Mouse (Mus musculus): Measurements from ENCODE around the gene Casp8. TPM values are rescaled to one million over a fixed set of nuclear protein-coding genes. Genes with fewer than 3 reads are reported as not detected.
"Not testable (repeated sequence)": the region's sequence is repeated elsewhere in the genome, so short reads cannot be mapped to it uniquely, and the experiment has no call there.

The Casp8 gene
- polyA plus RNA-seq, 1 experiment from 2014 or later = 15.5 TPM

DNA sequence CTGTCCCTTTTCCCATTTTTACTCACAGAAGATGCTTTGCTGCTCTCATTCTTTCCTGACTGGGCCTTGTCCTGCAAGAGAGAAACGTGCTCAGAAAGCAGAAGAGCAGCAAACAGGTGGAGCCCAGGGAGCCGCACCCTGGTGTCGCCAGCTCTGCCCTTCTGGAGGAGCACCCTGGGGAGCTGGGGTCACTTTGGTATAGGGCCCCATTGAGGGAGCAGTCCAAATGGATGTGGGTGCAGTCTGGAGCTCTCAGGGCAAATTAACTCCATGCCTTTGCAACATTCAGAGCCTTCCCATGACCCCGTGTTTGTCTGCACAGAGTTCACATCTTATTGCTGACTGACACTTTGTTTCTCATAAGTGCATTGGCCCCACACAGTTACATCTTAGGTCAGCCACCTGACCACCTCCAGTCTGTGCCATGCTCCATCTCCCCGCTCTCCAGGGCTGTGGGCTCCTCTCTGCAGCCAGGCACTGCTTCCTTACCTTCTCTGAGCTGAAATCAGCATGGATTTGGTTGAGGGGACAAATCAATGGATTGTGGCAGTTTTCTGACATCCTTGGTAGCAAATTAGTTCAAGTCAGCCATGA is 95.6 kb downstream of the Casp8 start:
- H3K36me3 ChIP-seq (replicated peaks; ENCODE audit: control insufficient read depth, insufficient read depth, low read depth, low read length); H3K4me3 ChIP-seq (ENCODE audit: low read depth, low read length); ATAC-seq (replicated peaks; ENCODE audit: insufficient number of reproducible peaks, low FRiP score, low TSS enrichment, low read depth); H3K27ac ChIP-seq (replicated peaks; ENCODE audit: low read depth, low read length); H3K9ac ChIP-seq (replicated peaks; ENCODE audit: low read length); H3K4me2 ChIP-seq (ENCODE audit: low read depth, low read length); H3K4me1 ChIP-seq (ENCODE audit: control insufficient read depth, insufficient read depth, low read length); H3K27me3 ChIP-seq (ENCODE audit: control insufficient read depth, insufficient read depth, low read length); DNase-seq (ENCODE audit: low spot score); H3K9me3 ChIP-seq (replicated peaks; ENCODE audit: control insufficient read depth, low read length): not testable (repeated sequence)
- 67% methylated on average over 4 of the region's 5 CpGs for WGBS

DNA sequence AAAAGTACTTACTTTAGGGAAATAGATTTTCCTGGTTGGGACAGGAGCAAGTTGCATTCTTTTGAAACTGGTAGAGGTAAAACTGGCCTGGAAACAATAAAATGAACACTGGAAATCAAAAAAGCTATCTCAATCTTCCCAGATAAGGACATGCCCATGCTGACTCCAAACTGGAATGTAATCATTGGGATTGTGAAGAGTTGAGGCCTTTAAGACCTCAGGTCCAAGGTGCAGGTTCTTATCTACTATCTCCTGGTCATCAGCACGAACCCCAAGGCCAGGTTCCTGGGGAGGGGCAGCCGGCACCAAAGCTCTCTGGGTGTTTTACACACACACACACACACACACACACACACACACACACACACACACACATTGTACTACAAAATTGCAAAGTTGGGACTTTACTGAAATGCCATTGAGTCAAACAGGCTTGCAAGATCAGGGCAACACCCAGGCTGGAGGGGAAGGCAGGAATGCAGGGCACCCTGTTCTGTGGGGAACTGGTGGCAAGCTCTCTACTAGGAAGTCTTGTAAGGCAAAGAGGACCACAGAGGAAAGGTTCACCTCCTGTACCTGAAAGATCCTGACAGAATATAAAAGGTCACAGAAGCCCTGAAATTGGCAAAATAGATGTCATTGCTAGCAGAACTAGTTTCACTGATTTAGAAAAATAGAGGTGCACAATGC is 96.5 kb downstream of the Casp8 start:
- not testable (repeated sequence) for H3K9ac ChIP-seq (replicated peaks; ENCODE audit: low read length); H3K4me1 ChIP-seq (ENCODE audit: control insufficient read depth, insufficient read depth, low read length); H3K36me3 ChIP-seq (replicated peaks; ENCODE audit: control insufficient read depth, insufficient read depth, low read depth, low read length); H3K4me2 ChIP-seq (ENCODE audit: low read depth, low read length); H3K27ac ChIP-seq (replicated peaks; ENCODE audit: low read depth, low read length); H3K27me3 ChIP-seq (ENCODE audit: control insufficient read depth, insufficient read depth, low read length); H3K4me3 ChIP-seq (ENCODE audit: low read depth, low read length); H3K9me3 ChIP-seq (replicated peaks; ENCODE audit: control insufficient read depth, low read length); DNase-seq (ENCODE audit: low spot score); ATAC-seq (replicated peaks; ENCODE audit: insufficient number of reproducible peaks, low FRiP score, low TSS enrichment, low read depth)
- WGBS = 76% methylated on average over 2 of the region's 2 CpGs

DNA sequence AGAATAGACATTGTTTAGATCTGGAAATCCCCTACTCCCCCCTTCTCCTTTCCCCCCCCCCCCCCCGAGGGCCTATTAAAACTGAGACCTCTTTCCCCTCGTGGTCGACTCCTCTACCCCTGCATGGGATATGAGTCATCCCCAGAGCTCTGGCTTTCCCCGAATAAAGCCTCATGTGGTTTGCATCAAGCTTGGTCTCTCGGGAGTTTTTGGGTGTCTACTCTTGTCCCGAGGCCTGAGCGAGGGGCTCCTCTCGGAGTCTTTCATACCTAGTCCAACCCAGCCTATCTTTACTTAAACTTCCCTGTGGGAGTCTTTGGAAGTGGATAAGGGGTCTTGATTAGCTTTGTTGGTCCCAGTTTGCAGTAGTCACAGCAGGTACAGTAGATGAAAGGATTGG is 97.2 kb downstream of the Casp8 start:
- H3K9ac ChIP-seq (replicated peaks; ENCODE audit: low read length); H3K4me1 ChIP-seq (ENCODE audit: control insufficient read depth, insufficient read depth, low read length); H3K27ac ChIP-seq (replicated peaks; ENCODE audit: low read depth, low read length); H3K9me3 ChIP-seq (replicated peaks; ENCODE audit: control insufficient read depth, low read length); H3K4me2 ChIP-seq (ENCODE audit: low read depth, low read length); DNase-seq (ENCODE audit: low spot score); ATAC-seq (replicated peaks; ENCODE audit: insufficient number of reproducible peaks, low FRiP score, low TSS enrichment, low read depth); H3K36me3 ChIP-seq (replicated peaks; ENCODE audit: control insufficient read depth, insufficient read depth, low read depth, low read length); H3K4me3 ChIP-seq (ENCODE audit: low read depth, low read length); H3K27me3 ChIP-seq (ENCODE audit: control insufficient read depth, insufficient read depth, low read length): not testable (repeated sequence)
- WGBS = 75% methylated on average over 7 of the region's 8 CpGs

Other genes with a start within 250 kb of the Casp8 start
- gene Fam126b, start 209.1 kb upstream of the Casp8 start, polyA plus RNA-seq (2014; fragmentation: Nextera tagmentation; extraction: Ambion mirVana) = 6.1 and 6.3 TPM in 2 replicates
- 152 and 162 TPM in 2 replicates for gene Ndufb3, start 209.0 kb upstream of the Casp8 start, polyA plus RNA-seq (2014; fragmentation: Nextera tagmentation; extraction: Ambion mirVana)
- gene Als2cr12, start 99.4 kb upstream of the Casp8 start, polyA plus RNA-seq (2014; fragmentation: Nextera tagmentation; extraction: Ambion mirVana) = not detected in 2 replicates
- gene Cflar, start 83.9 kb upstream of the Casp8 start, polyA plus RNA-seq (2014; fragmentation: Nextera tagmentation; extraction: Ambion mirVana) = 24.1 and 25.0 TPM in 2 replicates
- 10.5 TPM in 2 replicates for gene Trak2, start 178.1 kb downstream of the Casp8 start, polyA plus RNA-seq (2014; fragmentation: Nextera tagmentation; extraction: Ambion mirVana)
- 34.3 and 35.3 TPM in 2 replicates for gene Stradb, start 178.1 kb downstream of the Casp8 start, polyA plus RNA-seq (2014; fragmentation: Nextera tagmentation; extraction: Ambion mirVana)